9 mouse cellular contexts compared by ENCODE assay signal in genomic region chr12:12676676-12677075, GRCm38 (mm10).
DNase-seq lines count a peak whose midpoint lies in the region; ATAC-seq and TF ChIP-seq lines count a peak whose summit lies in the region.
"Had no signal": no experiment of that assay in that cellular context is flagged by ENCODE, and none has a peak within 500 bp of the region (broad histone marks: within the 10 kb centered on the region; RNA-seq: fewer than 3 reads in every experiment).

No protein-coding gene starts in this region.

- no peak overlapping the region for H3K4me3 ChIP-seq in neural tube, embryonic 14.5 days (ENCODE audit: low read depth, low read length)
- no peak overlapping the region for H3K4me3 ChIP-seq in neural tube, embryonic 15.5 days (replicated peaks)
- H3K4me3 ChIP-seq in forebrain, embryonic 12.5 days (replicated peaks) = no peak overlapping the region
- no peak overlapping the region for H3K4me3 ChIP-seq in hindbrain, embryonic 14.5 days (replicated peaks; ENCODE audit: low read length)
- H3K4me3 ChIP-seq in lung, adult 2 months (replicated peaks; ENCODE audit: extremely low read depth, low read depth, low read length) = no peak overlapping the region
- H3K4me3 ChIP-seq: liver, embryonic 13.5 days had no signal

- 45% methylated on average over 9 of the region's 9 CpGs for WGBS in neural tube, embryonic 14.5 days
- WGBS in neural tube, embryonic 15.5 days = 43% methylated on average over 9 of the region's 9 CpGs
- 21% methylated on average over 9 of the region's 9 CpGs for WGBS in forebrain, embryonic 12.5 days
- 32% methylated on average over 9 of the region's 9 CpGs for WGBS in hindbrain, embryonic 14.5 days
- 31% methylated on average over 9 of the region's 9 CpGs for WGBS in lung, adult 2 months

- H3K4me1 ChIP-seq in neural tube, embryonic 14.5 days (ENCODE audit: control insufficient read depth, insufficient read depth, low read length) = peaks cover 14% of the 10 kb centered on the region; the same call in 1 of the 2 replicates
- peaks cover 27% of the 10 kb centered on the region for H3K4me1 ChIP-seq in neural tube, embryonic 15.5 days
- peaks cover 46% of the 10 kb centered on the region for H3K4me1 ChIP-seq in forebrain, embryonic 12.5 days
- H3K4me1 ChIP-seq in hindbrain, embryonic 14.5 days (replicated peaks; ENCODE audit: control insufficient read depth, insufficient read depth, low read length) = peaks cover 15% of the 10 kb centered on the region
- H3K4me1 ChIP-seq in lung, adult 2 months (ENCODE audit: control insufficient read depth, insufficient read depth, low read length) = 0 out of 2 replicates have a peak, but pooled peaks cover 2% of the 10 kb centered on the region
- H3K4me1 ChIP-seq: liver, embryonic 13.5 days had no signal

- H3K27ac ChIP-seq in neural tube, embryonic 14.5 days (ENCODE audit: low read depth, low read length) = no peak overlapping the region
- no peak overlapping the region for H3K27ac ChIP-seq in neural tube, embryonic 15.5 days (replicated peaks)
- peak overlapping the region; percentile 16 for H3K27ac ChIP-seq in forebrain, embryonic 12.5 days
- peak overlapping the region; percentile 5; the same call in 1 of the 2 replicates for H3K27ac ChIP-seq in hindbrain, embryonic 14.5 days
- H3K27ac ChIP-seq: liver, embryonic 13.5 days had no signal

- no peak for TF ChIP-seq POLR2A in lung, adult 2 months (IDR thresholded peaks at IDR 0.05; ENCODE audit: borderline replicate concordance, extremely low read depth, low read depth, low read length)

- H3K27me3 ChIP-seq in neural tube, embryonic 14.5 days (ENCODE audit: control insufficient read depth, insufficient read depth, low read length) = no peaks in the 10 kb centered on the region
- H3K27me3 ChIP-seq in neural tube, embryonic 15.5 days (replicated peaks) = peaks cover 5% of the 10 kb centered on the region; the same call in 1 of the 2 replicates
- H3K27me3 ChIP-seq in forebrain, embryonic 12.5 days = peaks cover 16% of the 10 kb centered on the region
- no peaks in the 10 kb centered on the region for H3K27me3 ChIP-seq in hindbrain, embryonic 14.5 days (ENCODE audit: control insufficient read depth, insufficient read depth, low read length)
- H3K27me3 ChIP-seq: liver, embryonic 13.5 days had no signal

- peak; percentile 81 for DNase-seq in hindbrain, embryonic 14.5 days (ENCODE audit: low spot score)
- peak; percentile 9 for DNase-seq in lung, adult 2 months
- DNase-seq in right cerebral cortex, postnatal 10 days (ENCODE audit: low spot score in 2 of 2) = peak; percentile 87 to 90
- no peak for DNase-seq in urinary bladder, adult 2 months (ENCODE audit: low spot score)
- DNase-seq in embryo, embryonic 9.5 days (ENCODE audit: extremely low spot score) = no peak
- DNase-seq: liver, embryonic 13.5 days had no signal

- TF ChIP-seq CTCF in lung, adult 2 months (IDR thresholded peaks at IDR 0.05; ENCODE audit: insufficient read depth, low read length) = no peak

- H3K36me3 ChIP-seq in neural tube, embryonic 14.5 days (ENCODE audit: control insufficient read depth, insufficient read depth, low read length) = no peaks in the 10 kb centered on the region
- H3K36me3 ChIP-seq in neural tube, embryonic 15.5 days = no peaks in the 10 kb centered on the region
- no peaks in the 10 kb centered on the region for H3K36me3 ChIP-seq in forebrain, embryonic 12.5 days (replicated peaks)
- no peaks in the 10 kb centered on the region for H3K36me3 ChIP-seq in hindbrain, embryonic 14.5 days (replicated peaks; ENCODE audit: control insufficient read depth, insufficient read depth)
- H3K36me3 ChIP-seq: liver, embryonic 13.5 days had no signal

- peak; percentile 24; the same call in 1 of the 2 replicates for ATAC-seq in neural tube, embryonic 14.5 days (ENCODE audit: low read depth)
- ATAC-seq in neural tube, embryonic 15.5 days (ENCODE audit: low FRiP score) = no peak
- ATAC-seq in forebrain, embryonic 12.5 days (ENCODE audit: low FRiP score) = peak; percentile 41; the same call in 1 of the 2 replicates
- ATAC-seq in hindbrain, embryonic 14.5 days (ENCODE audit: low FRiP score) = peak; percentile 58

- H3K4me2 ChIP-seq in neural tube, embryonic 14.5 days (ENCODE audit: low read depth, low read length) = no peak overlapping the region
- H3K4me2 ChIP-seq in neural tube, embryonic 15.5 days = no peak overlapping the region
- H3K4me2 ChIP-seq in forebrain, embryonic 12.5 days = no peak overlapping the region
- H3K4me2 ChIP-seq in hindbrain, embryonic 14.5 days (replicated peaks) = no peak overlapping the region
- H3K4me2 ChIP-seq: liver, embryonic 13.5 days had no signal

- H3K9ac ChIP-seq in neural tube, embryonic 14.5 days (replicated peaks; ENCODE audit: low read depth, low read length) = no peak overlapping the region
- H3K9ac ChIP-seq in neural tube, embryonic 15.5 days (replicated peaks) = no peak overlapping the region
- no peak overlapping the region for H3K9ac ChIP-seq in forebrain, embryonic 12.5 days
- no peak overlapping the region for H3K9ac ChIP-seq in hindbrain, embryonic 14.5 days
- H3K9ac ChIP-seq: liver, embryonic 13.5 days had no signal

- H3K9me3 ChIP-seq in neural tube, embryonic 14.5 days (ENCODE audit: control insufficient read depth, low read length) = no peaks in the 10 kb centered on the region
- no peaks in the 10 kb centered on the region for H3K9me3 ChIP-seq in neural tube, embryonic 15.5 days (replicated peaks)
- H3K9me3 ChIP-seq in forebrain, embryonic 12.5 days = no peaks in the 10 kb centered on the region
- no peaks in the 10 kb centered on the region for H3K9me3 ChIP-seq in hindbrain, embryonic 14.5 days (ENCODE audit: control insufficient read depth, low read length)
- H3K9me3 ChIP-seq: liver, embryonic 13.5 days had no signal

Comparison
In these comparisons a context has a peak if more than half of its experiments do, and no peak if none do; other contexts are left out.
1. H3K27ac ChIP-seq: peak in forebrain, embryonic 12.5 days (single experiment) and hindbrain, embryonic 14.5 days (single experiment); none in neural tube, embryonic 14.5 days (single experiment) and neural tube, embryonic 15.5 days (single experiment).
2. DNase-seq: peak in hindbrain, embryonic 14.5 days (single experiment), lung, adult 2 months (single experiment) and right cerebral cortex, postnatal 10 days (2 of 2); none in urinary bladder, adult 2 months (single experiment) and embryo, embryonic 9.5 days (single experiment).